Mouse (Mus musculus) olfactory bulb, adult 2 months (tissue): ENCODE data around the gene Gabbr1.

Source experiments
- CTCF ChIP-seq: fragments of 200-500 bp; IDR thresholded peaks from 2 replicates; pipeline ENCODE4 v1.5.1; 2012; ENCODE audit warnings: low read depth, mild to moderate bottlenecking, low read length, moderate library complexity; ENCODE audit not compliant: insufficient read depth
- POLR2A ChIP-seq: fragments of 200-500 bp; IDR thresholded peaks from 2 replicates; pipeline ENCODE4 v1.6.1; 2012; ENCODE audit warnings: mild to moderate bottlenecking, low read depth, low read length, moderate library complexity; ENCODE audit not compliant: insufficient read depth

- no peak for TF ChIP-seq POLR2A
- no peak for TF ChIP-seq CTCF
Measured at GRCm38 (mm10) chr17:37011719-37012118, 34.0 kb upstream of the Gabbr1 start.
